Mouse (Mus musculus): ENCODE data around the gene Gpr1. TPM values are rescaled to one million over a fixed set of nuclear protein-coding genes. Genes with fewer than 3 reads are reported as not detected.

Gene Gpr1
- polyA plus RNA-seq, 1 experiment, result 0.06 TPM

DNA sequence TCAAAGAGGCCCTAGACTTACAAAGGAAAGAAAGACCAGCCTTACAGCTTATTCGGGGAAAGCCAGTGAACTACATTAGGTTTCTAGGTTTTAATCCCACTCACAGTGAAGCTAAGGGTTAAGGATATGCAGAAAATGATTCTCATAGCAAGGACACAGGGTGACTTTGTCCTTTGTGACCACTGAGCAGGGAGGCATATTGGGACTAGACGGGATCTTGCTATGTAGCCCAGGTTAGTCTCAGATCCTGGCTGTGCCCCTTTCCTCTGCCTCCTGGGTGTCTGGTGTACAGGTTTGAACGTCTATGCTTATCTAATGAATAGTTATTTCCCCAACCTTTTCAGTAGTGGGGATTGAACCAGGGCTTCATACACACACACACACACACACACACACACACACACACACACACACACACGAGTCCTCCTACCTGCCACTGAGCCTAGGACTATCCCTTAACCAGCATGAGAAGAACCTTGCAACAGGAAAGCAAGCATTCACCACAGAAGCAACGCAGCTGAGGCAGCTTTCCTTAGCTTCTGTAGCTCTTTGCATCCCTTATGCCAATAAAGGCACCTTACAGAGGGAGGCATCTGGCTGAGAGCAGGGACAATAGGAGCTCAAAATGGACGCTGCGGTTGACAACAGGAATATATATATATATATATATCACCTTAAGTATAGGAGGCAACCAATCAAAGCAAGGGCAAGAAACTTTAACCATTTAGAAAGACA lies 9.5 kb downstream of the Gpr1 start:
- H3K27ac ChIP-seq (ENCODE audit: insufficient read depth, low read length), result no peak overlapping the region
- no peak for DNase-seq (ENCODE audit: low read depth in 1 of 2, low spot score in 2 of 2)
- 64% methylated on average over 7 of the region's 7 CpGs for WGBS
- H3K4me1 ChIP-seq (ENCODE audit: control insufficient read depth, insufficient read depth, insufficient read length), result no peaks in the 10 kb centered on the region
- TF ChIP-seq CTCF (IDR thresholded peaks at IDR 0.05; ENCODE audit: extremely low read depth, insufficient read depth, insufficient read length, insufficient replicate concordance), result no peak
- TF ChIP-seq POLR2A (IDR thresholded peaks at IDR 0.05; ENCODE audit: low read depth, low read length), result no peak
- no peaks in the 10 kb centered on the region for H3K36me3 ChIP-seq (ENCODE audit: control insufficient read depth, insufficient read depth, low read length)
- no peak overlapping the region for H3K4me3 ChIP-seq (ENCODE audit: extremely low read depth, insufficient read depth, insufficient read length)
- no peaks in the 10 kb centered on the region for H3K27me3 ChIP-seq (ENCODE audit: control insufficient read depth, insufficient read depth, low read length)

DNA sequence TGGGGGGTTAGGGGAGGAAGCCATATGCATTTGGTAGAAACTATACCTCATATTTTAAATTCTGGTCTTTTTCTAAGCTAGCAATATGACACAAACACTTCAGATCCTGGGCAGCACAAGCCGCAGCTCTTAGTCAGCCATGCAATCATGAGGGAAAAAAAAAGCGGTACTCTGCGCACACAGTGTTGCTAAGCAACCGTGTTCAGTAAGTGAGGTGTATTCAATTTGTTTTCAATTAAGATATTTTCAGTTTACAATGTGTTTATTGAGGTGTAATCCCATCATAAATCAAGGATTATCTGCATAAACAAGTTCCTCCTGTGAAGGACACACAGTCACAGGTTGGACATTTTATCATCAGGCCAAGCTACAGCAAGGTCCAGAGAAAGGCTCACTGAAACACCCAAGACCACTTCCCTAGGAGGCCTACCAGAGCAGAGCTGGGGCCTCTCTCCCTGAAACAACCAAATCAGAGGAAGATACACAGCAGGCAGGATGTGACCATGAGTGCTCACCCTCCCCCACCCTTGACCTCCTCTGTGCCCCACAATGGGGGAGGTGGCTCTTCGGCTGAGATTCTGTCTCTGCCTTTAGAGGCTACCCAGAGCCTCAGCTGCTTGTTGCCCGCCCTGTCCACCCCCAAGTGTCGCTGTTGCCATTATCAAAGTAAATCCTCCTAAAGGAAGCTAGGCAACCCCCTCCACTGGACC lies 10.2 kb downstream of the Gpr1 start:
- Histone ChIP-seq H3K4me1 (ENCODE audit: control insufficient read depth, insufficient read depth, insufficient read length) (no peaks in the 10 kb centered on the region), H3K27ac (ENCODE audit: insufficient read depth, low read length) (no peak overlapping the region), H3K36me3 (ENCODE audit: control insufficient read depth, insufficient read depth, low read length) (no peaks in the 10 kb centered on the region), H3K4me3 (ENCODE audit: extremely low read depth, insufficient read depth, insufficient read length) (no peak overlapping the region), H3K27me3 (ENCODE audit: control insufficient read depth, insufficient read depth, low read length) (no peaks in the 10 kb centered on the region)
- DNase-seq (ENCODE audit: low read depth in 1 of 2, low spot score in 2 of 2), result no peak
- 39% methylated on average over 7 of the region's 7 CpGs for WGBS
- TF ChIP-seq POLR2A (IDR thresholded peaks at IDR 0.05; ENCODE audit: low read depth, low read length) (no peak), CTCF (IDR thresholded peaks at IDR 0.05; ENCODE audit: extremely low read depth, insufficient read depth, insufficient read length, insufficient replicate concordance) (no peak)

DNA sequence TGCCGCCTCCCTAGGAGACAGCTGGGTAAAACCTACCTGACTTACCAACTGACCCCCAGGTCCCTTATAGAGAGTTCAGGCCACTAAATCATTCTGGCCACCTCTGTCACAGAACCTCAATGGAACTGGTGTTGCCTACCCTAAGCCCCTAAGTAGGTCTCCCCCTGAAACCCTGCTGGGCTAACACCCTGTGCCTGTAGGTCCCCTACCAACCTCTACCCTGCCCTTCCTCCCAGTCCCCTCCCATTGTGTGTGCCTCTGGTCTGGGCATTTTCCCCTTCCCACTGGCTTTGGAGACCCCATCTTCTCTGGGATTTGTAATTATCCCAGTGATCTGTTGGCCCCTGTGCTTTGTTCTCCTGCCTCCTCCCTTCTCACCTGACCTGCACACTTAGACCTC lies 10.9 kb downstream of the Gpr1 start:
- Histone ChIP-seq H3K27me3 (ENCODE audit: control insufficient read depth, insufficient read depth, low read length) (no peaks in the 10 kb centered on the region), H3K4me1 (ENCODE audit: control insufficient read depth, insufficient read depth, insufficient read length) (no peaks in the 10 kb centered on the region), H3K27ac (ENCODE audit: insufficient read depth, low read length) (no peak overlapping the region), H3K4me3 (ENCODE audit: extremely low read depth, insufficient read depth, insufficient read length) (no peak overlapping the region), H3K36me3 (ENCODE audit: control insufficient read depth, insufficient read depth, low read length) (no peaks in the 10 kb centered on the region)
- TF ChIP-seq CTCF (IDR thresholded peaks at IDR 0.05; ENCODE audit: extremely low read depth, insufficient read depth, insufficient read length, insufficient replicate concordance), result no peak
- no peak for TF ChIP-seq POLR2A (IDR thresholded peaks at IDR 0.05; ENCODE audit: low read depth, low read length)
- no peak for DNase-seq (ENCODE audit: low read depth in 1 of 2, low spot score in 2 of 2)
- 94% methylated on average over 1 of the region's 1 CpGs for WGBS

- Histone ChIP-seq H3K27me3 (ENCODE audit: control insufficient read depth, insufficient read depth, low read length) (no peaks in the 10 kb centered on the region), H3K36me3 (ENCODE audit: control insufficient read depth, insufficient read depth, low read length) (no peaks in the 10 kb centered on the region), H3K4me1 (ENCODE audit: control insufficient read depth, insufficient read depth, insufficient read length) (no peaks in the 10 kb centered on the region), H3K4me3 (ENCODE audit: extremely low read depth, insufficient read depth, insufficient read length) (no peak overlapping the region), H3K27ac (ENCODE audit: insufficient read depth, low read length) (no peak overlapping the region)
- WGBS, result 92% methylated on average over 1 of the region's 1 CpGs
- TF ChIP-seq CTCF (IDR thresholded peaks at IDR 0.05; ENCODE audit: extremely low read depth, insufficient read depth, insufficient read length, insufficient replicate concordance), result no peak
- no peak for TF ChIP-seq POLR2A (IDR thresholded peaks at IDR 0.05; ENCODE audit: low read depth, low read length)
- DNase-seq (ENCODE audit: low read depth in 1 of 2, low spot score in 2 of 2), result no peak
Observed at GRCm38 (mm10) chr1:63201672-63202071, 12.7 kb downstream of the Gpr1 start.

GRCm38 (mm10) chr1:63200322-63200721 lies 14.0 kb downstream of the Gpr1 start:
- H3K27ac ChIP-seq (ENCODE audit: insufficient read depth, low read length), result no peak overlapping the region
- H3K4me3 ChIP-seq (ENCODE audit: extremely low read depth, insufficient read depth, insufficient read length), result no peak overlapping the region
- no peak for DNase-seq (ENCODE audit: low read depth in 1 of 2, low spot score in 2 of 2)
- no peaks in the 10 kb centered on the region for H3K4me1 ChIP-seq (ENCODE audit: control insufficient read depth, insufficient read depth, insufficient read length)
- no peaks in the 10 kb centered on the region for H3K27me3 ChIP-seq (ENCODE audit: control insufficient read depth, insufficient read depth, low read length)
- TF ChIP-seq POLR2A (IDR thresholded peaks at IDR 0.05; ENCODE audit: low read depth, low read length) (no peak), CTCF (IDR thresholded peaks at IDR 0.05; ENCODE audit: extremely low read depth, insufficient read depth, insufficient read length, insufficient replicate concordance) (no peak)
- WGBS, result 94% methylated on average over 18 of the region's 18 CpGs
- no peaks in the 10 kb centered on the region for H3K36me3 ChIP-seq (ENCODE audit: control insufficient read depth, insufficient read depth, low read length)

DNA sequence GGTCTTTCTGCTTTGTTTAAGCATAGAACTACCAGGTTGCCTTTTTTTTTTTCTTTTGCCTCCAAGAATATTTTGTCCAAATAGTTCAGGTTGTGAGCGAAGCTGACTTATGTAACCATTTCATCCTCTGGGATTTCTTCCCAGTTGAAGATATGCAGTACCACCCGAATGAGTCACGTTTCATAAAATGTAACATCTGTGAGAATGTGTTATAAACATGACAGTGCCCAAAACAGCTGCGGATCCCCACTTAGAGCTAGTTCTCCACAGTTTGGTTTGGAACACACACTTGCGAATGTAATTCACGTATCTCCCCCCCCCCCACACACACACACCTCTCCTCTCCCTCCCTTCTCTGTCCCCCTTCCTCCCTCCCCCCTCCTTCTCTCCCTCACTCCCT lies 15.0 kb downstream of the Gpr1 start:
- 91% methylated on average over 6 of the region's 6 CpGs for WGBS
- no peaks in the 10 kb centered on the region for H3K27me3 ChIP-seq (ENCODE audit: control insufficient read depth, insufficient read depth, low read length)
- no peak for DNase-seq (ENCODE audit: low read depth in 1 of 2, low spot score in 2 of 2)
- no peaks in the 10 kb centered on the region for H3K36me3 ChIP-seq (ENCODE audit: control insufficient read depth, insufficient read depth, low read length)
- no peaks in the 10 kb centered on the region for H3K4me1 ChIP-seq (ENCODE audit: control insufficient read depth, insufficient read depth, insufficient read length)
- H3K27ac ChIP-seq (ENCODE audit: insufficient read depth, low read length), result no peak overlapping the region
- no peak overlapping the region for H3K4me3 ChIP-seq (ENCODE audit: extremely low read depth, insufficient read depth, insufficient read length)
- TF ChIP-seq POLR2A (IDR thresholded peaks at IDR 0.05; ENCODE audit: low read depth, low read length), result no peak
- TF ChIP-seq CTCF (IDR thresholded peaks at IDR 0.05; ENCODE audit: extremely low read depth, insufficient read depth, insufficient read length, insufficient replicate concordance), result no peak

Measured in spleen, adult 2 months (tissue).